Mouse (Mus musculus) heart, postnatal 0 days (tissue): ENCODE data around the gene Gcgr.

ENCODE experiments used
- CTCF ChIP-seq: IDR thresholded peaks from 2 replicates; pipeline ENCODE4 v1.5.1; 2016; ENCODE audit warnings: antibody characterized with exemption, control low read depth, low read depth
- EP300 ChIP-seq: IDR thresholded peaks from 2 replicates; pipeline ENCODE4 v1.6.1; 2016; ENCODE audit warnings: antibody characterized with exemption, low read depth

DNA sequence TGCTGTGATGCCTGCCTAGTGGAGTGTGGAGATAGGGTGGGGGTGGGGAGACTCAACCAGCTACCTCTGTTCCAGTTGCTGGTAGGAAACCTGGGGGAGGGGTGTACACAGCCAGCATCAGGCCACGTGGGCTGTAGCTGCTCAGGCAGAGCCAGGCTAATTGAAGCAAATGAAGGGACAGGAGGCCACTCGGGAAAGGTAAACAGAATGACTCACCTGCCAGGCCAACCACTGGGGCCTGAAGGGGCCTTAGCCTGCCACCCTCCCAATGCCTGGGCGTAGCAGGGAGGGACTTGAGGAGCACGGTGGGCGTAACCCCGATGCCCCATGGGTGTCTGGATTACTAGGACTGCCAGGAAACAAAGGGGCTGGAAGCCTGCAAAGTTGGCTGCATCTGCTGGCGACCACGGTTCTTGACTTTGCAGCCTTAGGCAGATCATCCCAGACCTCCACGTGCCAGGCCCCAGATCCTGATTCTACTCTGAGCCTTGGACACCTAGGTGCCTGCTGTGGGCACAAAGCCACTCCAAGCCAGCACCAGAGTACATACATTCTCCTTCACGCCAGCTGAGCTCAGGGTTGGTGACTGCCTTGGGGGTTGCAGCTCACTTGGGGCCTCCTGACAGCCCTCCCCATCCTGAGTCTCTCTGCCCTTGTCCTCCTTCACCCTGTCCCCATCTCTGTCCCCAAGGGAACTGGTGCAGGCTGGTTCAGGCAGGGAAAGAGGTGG is 9.0 kb downstream of the Gcgr start:
- no peak for TF ChIP-seq CTCF
- no peak for TF ChIP-seq EP300
